ENCODE assay signal across 8 mouse cellular contexts in genomic region chr12:86800765-86801147, GRCm38 (mm10).
A peak's percentile ranks its signal among the peaks of the same experiment; 100 is the strongest.
DNase-seq lines count a peak whose midpoint lies in the region; ATAC-seq and TF ChIP-seq lines count a peak whose summit lies in the region.

No protein-coding gene starts in this region.

- H3K9me3 ChIP-seq in MEL (replicated peaks; ENCODE audit: insufficient read depth, low read length), result no peaks in the 10 kb centered on the region
- no peaks in the 10 kb centered on the region for H3K9me3 ChIP-seq in liver, embryonic 11.5 days (ENCODE audit: control insufficient read depth, low read length)
- H3K9me3 ChIP-seq in midbrain, postnatal 0 days (ENCODE audit: low read length), result no peaks in the 10 kb centered on the region

- peaks cover 0 to 8% of the 10 kb centered on the region in 2 experiments; a peak in 2 of 4 replicates for H3K36me3 ChIP-seq in MEL (ENCODE audit: control insufficient read depth in 1 of 2, insufficient read depth in 2 of 2, low read length in 2 of 2)
- H3K36me3 ChIP-seq in liver, embryonic 11.5 days (ENCODE audit: control insufficient read depth, insufficient read depth, low read length), result no peaks in the 10 kb centered on the region
- H3K36me3 ChIP-seq in midbrain, postnatal 0 days (ENCODE audit: insufficient read depth, low read length), result no peaks in the 10 kb centered on the region

- ATAC-seq in hematopoietic stem cell, adult 5-6 weeks (replicated peaks in 1 of 2; ENCODE audit: insufficient read depth in 1 of 2, low FRiP score in 2 of 2, low TSS enrichment in 1 of 2, low read depth in 1 of 2, poor library complexity in 2 of 2, severe bottlenecking in 2 of 2), result peak; percentile 58 to 66
- ATAC-seq in liver, embryonic 11.5 days (replicated peaks; ENCODE audit: low FRiP score), result peak; percentile 83
- peak; percentile 4; the same call in 1 of the 2 replicates for ATAC-seq in midbrain, postnatal 0 days (ENCODE audit: low FRiP score)

- H3K4me1 ChIP-seq in cerebellum, adult 2 months (ENCODE audit: control insufficient read depth, insufficient read depth, low read length), result peaks cover 54% of the 10 kb centered on the region
- H3K4me1 ChIP-seq in MEL (ENCODE audit: control insufficient read depth in 1 of 2, insufficient read depth in 2 of 2, low read length in 2 of 2), result peaks cover 5 to 25% of the 10 kb centered on the region in 2 experiments; a peak in 3 of 4 replicates
- H3K4me1 ChIP-seq in liver, embryonic 11.5 days (replicated peaks; ENCODE audit: control insufficient read depth, insufficient read depth, low read length), result peaks cover 47% of the 10 kb centered on the region
- peaks cover 60% of the 10 kb centered on the region for H3K4me1 ChIP-seq in midbrain, postnatal 0 days (ENCODE audit: insufficient read depth, low read length)

- H3K27ac ChIP-seq in cerebellum, adult 2 months (ENCODE audit: insufficient read depth, low read length), result peak overlapping the region; percentile 82
- peak overlapping the region; percentile 92 for H3K27ac ChIP-seq in MEL (ENCODE audit: control insufficient read depth, low read depth, low read length)
- peak overlapping the region; percentile 90 for H3K27ac ChIP-seq in liver, embryonic 11.5 days (ENCODE audit: low read depth, low read length)
- peak overlapping the region; percentile 91 for H3K27ac ChIP-seq in midbrain, postnatal 0 days (ENCODE audit: low read depth, low read length)

- no peaks in the 10 kb centered on the region for H3K79me2 ChIP-seq in MEL (ENCODE audit: control insufficient read depth, insufficient read depth, low read length, poor library complexity)

- no peak for DNase-seq in cerebellum, adult 2 months
- DNase-seq in cerebellum, adult 11 months, result no peak
- DNase-seq in MEL (ENCODE audit: low read depth, low spot score), result peak; percentile 97
- DNase-seq in fat pad, adult 2 months (ENCODE audit: extremely low read depth, low read depth, low spot score), result peak; percentile 92
- DNase-seq in liver, embryonic 11.5 days (ENCODE audit: low spot score), result no peak
- no peak for DNase-seq in midbrain, postnatal 0 days (ENCODE audit: low spot score)
- no peak for DNase-seq in yolk sac, embryonic 10.5 days (ENCODE audit: low spot score)

- H3K27me3 ChIP-seq in cerebellum, adult 2 months (ENCODE audit: control insufficient read depth, insufficient read depth, low read length), result no peaks in the 10 kb centered on the region
- H3K27me3 ChIP-seq in MEL (ENCODE audit: control insufficient read depth in 1 of 2, insufficient read depth in 2 of 2, low read length in 2 of 2), result no peaks in the 10 kb centered on the region
- H3K27me3 ChIP-seq in liver, embryonic 11.5 days (replicated peaks; ENCODE audit: control insufficient read depth, insufficient read depth, low read length), result peaks cover 5% of the 10 kb centered on the region; the same call in 1 of the 2 replicates
- H3K27me3 ChIP-seq in midbrain, postnatal 0 days (ENCODE audit: insufficient read depth, low read length), result no peaks in the 10 kb centered on the region

- peak overlapping the region; percentile 25 for H3K4me3 ChIP-seq in cerebellum, adult 2 months (replicated peaks; ENCODE audit: insufficient read depth, low read depth, low read length)
- H3K4me3 ChIP-seq in MEL (ENCODE audit: control insufficient read depth in 1 of 2, insufficient read depth in 1 of 2, low read depth in 2 of 2, low read length in 2 of 2), result peak overlapping the region; percentile 58 to 85
- peak overlapping the region; percentile 29 for H3K4me3 ChIP-seq in liver, embryonic 11.5 days (ENCODE audit: low read depth, low read length)
- H3K4me3 ChIP-seq in midbrain, postnatal 0 days (ENCODE audit: low read depth, low read length), result no peak overlapping the region

- no peak for TF ChIP-seq RAD21 in MEL (IDR thresholded peaks at IDR 0.05; ENCODE audit: low read depth, low read length)

- TF ChIP-seq POLR2A in cerebellum, adult 2 months (IDR thresholded peaks at IDR 0.05; ENCODE audit: borderline replicate concordance, insufficient read depth, low read length), result no peak
- TF ChIP-seq POLR2A in MEL (IDR thresholded peaks at IDR 0.05; ENCODE audit: control insufficient read depth in 1 of 2, insufficient read depth in 1 of 2, low read depth in 1 of 2, low read length in 2 of 2, poor library complexity in 1 of 2), result peak in 1 of 2 experiments; percentile 73; a peak in 2 of 4 replicates

- peak overlapping the region; percentile 62 for H3K9ac ChIP-seq in MEL (ENCODE audit: control insufficient read depth, low read depth, low read length, poor library complexity, severe bottlenecking)
- peak overlapping the region; percentile 41 for H3K9ac ChIP-seq in liver, embryonic 11.5 days (ENCODE audit: low read depth, low read length)
- H3K9ac ChIP-seq in midbrain, postnatal 0 days (replicated peaks; ENCODE audit: low read length, poor library complexity, severe bottlenecking), result peak overlapping the region; percentile 42; the same call in 1 of the 2 replicates

- H3K4me2 ChIP-seq in liver, embryonic 11.5 days, result peak overlapping the region; percentile 66
- peak overlapping the region; percentile 30; the same call in 1 of the 2 replicates for H3K4me2 ChIP-seq in midbrain, postnatal 0 days (ENCODE audit: low read depth, low read length, poor library complexity, severe bottlenecking)

- 2% methylated on average over 7 of the region's 7 CpGs for WGBS in cerebellum, adult 2 months
- 4% methylated on average over 7 of the region's 7 CpGs for WGBS in liver, embryonic 11.5 days
- 4% methylated on average over 7 of the region's 7 CpGs for WGBS in midbrain, postnatal 0 days

- no peak for TF ChIP-seq CTCF in cerebellum, adult 2 months (IDR thresholded peaks at IDR 0.05; ENCODE audit: borderline replicate concordance, insufficient read depth, low read depth, low read length)
- no peak for TF ChIP-seq CTCF in MEL (IDR thresholded peaks at IDR 0.05 in 2 of 3, conservative IDR thresholded peaks at IDR 0.05 in 1 of 3; ENCODE audit: control insufficient read depth in 1 of 3, insufficient read depth in 1 of 3, low read depth in 2 of 3, low read length in 3 of 3, poor library complexity in 1 of 3, severe bottlenecking in 1 of 3)
- no peak for TF ChIP-seq CTCF in midbrain, postnatal 0 days (IDR thresholded peaks at IDR 0.05)

- TF ChIP-seq EP300 in MEL (IDR thresholded peaks at IDR 0.05; ENCODE audit: low read depth in 1 of 2, low read length in 2 of 2), result peak; percentile 74 to 83

TF ChIP-seq in MEL, 35 proteins besides CTCF, POLR2A, EP300 and RAD21 (continues in another document):
- TF ChIP-seq NELFE (IDR thresholded peaks at IDR 0.05; ENCODE audit: low read depth, low read length) (peak; percentile 63), SIN3A (IDR thresholded peaks at IDR 0.05; ENCODE audit: low read length) (peak; percentile 92), MXI1 (IDR thresholded peaks at IDR 0.05; ENCODE audit: low read depth, low read length) (peak; percentile 90), UBTF (IDR thresholded peaks at IDR 0.05; ENCODE audit: borderline replicate concordance, insufficient read depth, low read depth, low read length) (no peak), TCF12 (IDR thresholded peaks at IDR 0.05; ENCODE audit: low read depth, low read length) (peak; percentile 85), TAL1 (IDR thresholded peaks at IDR 0.05; ENCODE audit: low read length) (peak; percentile 72), TBP (IDR thresholded peaks at IDR 0.05; ENCODE audit: low read depth, low read length) (peak; percentile 80), USF2 (IDR thresholded peaks at IDR 0.05; ENCODE audit: borderline replicate concordance in 1 of 2, insufficient read depth in 1 of 2, low read depth in 1 of 2, low read length in 2 of 2) (no peak), MYC (IDR thresholded peaks at IDR 0.05; ENCODE audit: low read depth, low read length) (peak; percentile 89), USF1 (IDR thresholded peaks at IDR 0.05; ENCODE audit: low read depth, low read length) (peak; percentile 19; the same call in 1 of the 2 replicates), GABPA (IDR thresholded peaks at IDR 0.05; ENCODE audit: low read depth, low read length) (no peak), ZC3H11A (IDR thresholded peaks at IDR 0.05; ENCODE audit: low read depth, low read length) (0 out of 2 replicates have a peak, but pooled peaks have one; percentile 5), RCOR1 (IDR thresholded peaks at IDR 0.05; ENCODE audit: low read depth, low read length) (peak; percentile 88), MAX (IDR thresholded peaks at IDR 0.05; ENCODE audit: low read length) (peak; percentile 86), MAFK (IDR thresholded peaks at IDR 0.05; ENCODE audit: borderline replicate concordance, low read depth, low read length) (no peak), ZMIZ1 (IDR thresholded peaks at IDR 0.05; ENCODE audit: low read depth, low read length) (no peak), JUND (IDR thresholded peaks at IDR 0.05; ENCODE audit: low read depth, low read length) (no peak), CHD2 (IDR thresholded peaks at IDR 0.05; ENCODE audit: low read length) (no peak), E2F4 (IDR thresholded peaks at IDR 0.05; ENCODE audit: borderline replicate concordance, low read depth, low read length) (no peak), BHLHE40 (IDR thresholded peaks at IDR 0.05; ENCODE audit: borderline replicate concordance, low read depth, low read length) (peak; percentile 97), ZNF384 (IDR thresholded peaks at IDR 0.05; ENCODE audit: low read depth, low read length) (peak; percentile 90), MYB (IDR thresholded peaks at IDR 0.05; ENCODE audit: low read depth, low read length) (peak; percentile 63; the same call in 1 of the 2 replicates), KAT2A (conservative IDR thresholded peaks at IDR 0.05; ENCODE audit: low read depth, low read length) (no peak; the same call in 1 of the 2 replicates), SMC3 (IDR thresholded peaks at IDR 0.05; ENCODE audit: low read depth, low read length) (no peak; the same call in 1 of the 2 replicates), POLR2AphosphoS2 (IDR thresholded peaks at IDR 0.05; ENCODE audit: low read length) (peak; percentile 78; the same call in 1 of the 2 replicates), GATA1 (IDR thresholded peaks at IDR 0.05; ENCODE audit: low read depth, low read length) (peak; percentile 68), ZKSCAN1 (IDR thresholded peaks at IDR 0.05; ENCODE audit: low read depth, low read length) (no peak), MEF2A (IDR thresholded peaks at IDR 0.05; ENCODE audit: extremely low read depth, insufficient replicate concordance, low read depth, low read length, poor library complexity, severe bottlenecking) (no peak), CHD1 (IDR thresholded peaks at IDR 0.05; ENCODE audit: low read depth, low read length) (no peak), ETS1 (IDR thresholded peaks at IDR 0.05; ENCODE audit: low read depth, low read length) (peak; percentile 99), ELF1 (IDR thresholded peaks at IDR 0.05; ENCODE audit: low read depth, low read length) (peak; percentile 78), HCFC1 (IDR thresholded peaks at IDR 0.05; ENCODE audit: low read depth, low read length) (peak; percentile 51)

Comparison
In these comparisons a context has a peak if more than half of its experiments do, and no peak if none do; other contexts are left out.
1. DNase-seq: peak in MEL (single experiment) and fat pad, adult 2 months (single experiment); none in cerebellum, adult 2 months (0 of 2), cerebellum, adult 11 months (single experiment), liver, embryonic 11.5 days (single experiment), midbrain, postnatal 0 days (single experiment) and yolk sac, embryonic 10.5 days (single experiment).
2. ATAC-seq: peak in every context shown above with its lines; median percentile 83 in liver, embryonic 11.5 days; 62 in hematopoietic stem cell, adult 5-6 weeks; 4 in midbrain, postnatal 0 days.
3. Peak in every context shown above with its lines, with median percentiles within 50 percentile points of each other: H3K27ac ChIP-seq and H3K9ac ChIP-seq.